Mouse (Mus musculus): ENCODE measurements around the gene Zer1. TPM values are rescaled to one million over a fixed set of nuclear protein-coding genes. Genes with fewer than 3 reads are reported as not detected.

Zer1 gene
- polyA plus RNA-seq, 1 experiment from 2014 or later = 2.6 TPM

DNA sequence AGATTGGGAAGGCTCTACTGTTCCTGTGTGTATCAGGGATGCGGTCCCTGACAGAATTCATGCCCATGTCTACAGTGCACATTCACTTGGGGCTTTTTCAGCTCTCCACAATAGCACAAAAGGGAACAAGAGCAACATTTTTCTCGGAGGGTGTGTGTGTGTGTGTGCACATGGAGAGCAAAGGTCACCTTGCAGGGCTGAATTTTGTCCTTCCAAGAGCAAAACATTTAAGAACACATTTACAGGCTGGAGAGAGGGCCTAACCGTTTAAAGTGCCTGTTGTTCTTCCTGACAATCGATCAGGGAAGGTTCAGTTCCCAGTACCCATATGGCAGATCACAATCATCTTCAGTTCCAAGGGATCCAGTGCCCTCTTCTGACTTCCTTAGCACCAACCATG, 5.8 kb upstream of the Zer1 start:
- Histone ChIP-seq H3K27ac (ENCODE audit: low read depth, low read length) (no peak overlapping the region), H3K9ac (ENCODE audit: low read depth, low read length) (no peak overlapping the region), H3K4me2 (replicated peaks; ENCODE audit: low read depth) (no peak overlapping the region), H3K4me3 (ENCODE audit: low read depth, low read length) (no peak overlapping the region), H3K27me3 (replicated peaks; ENCODE audit: control insufficient read depth, insufficient read depth, low read length) (no peaks in the 10 kb centered on the region), H3K9me3 (ENCODE audit: control insufficient read depth) (no peaks in the 10 kb centered on the region), H3K36me3 (ENCODE audit: control insufficient read depth, insufficient read depth) (no peaks in the 10 kb centered on the region), H3K4me1 (replicated peaks; ENCODE audit: control insufficient read depth, insufficient read depth, low read length) (no peaks in the 10 kb centered on the region)
- 66% methylated on average over 4 of the region's 4 CpGs for WGBS
- no peak for ATAC-seq
- no peak for TF ChIP-seq CTCF (IDR thresholded peaks at IDR 0.05; ENCODE audit: low read depth)

DNA sequence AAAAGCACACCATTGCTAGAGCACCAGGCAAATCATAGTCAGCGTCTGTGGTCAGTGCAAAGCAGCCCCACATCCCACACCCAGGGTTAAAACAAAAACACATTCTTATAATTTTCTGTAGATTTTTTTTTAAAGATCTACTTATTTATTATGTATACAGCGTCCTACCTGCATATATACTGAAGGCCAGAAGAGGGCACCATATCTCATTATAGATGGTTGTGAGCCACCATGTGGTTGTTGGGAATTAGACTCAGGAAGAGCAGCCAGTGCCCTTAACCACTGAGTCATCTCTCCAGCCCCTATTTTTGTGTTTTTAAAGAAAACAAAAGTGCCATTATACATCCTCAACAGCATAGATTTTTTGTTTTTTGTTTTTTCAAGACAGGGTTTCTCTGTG, 4.4 kb upstream of the Zer1 start:
- no peaks in the 10 kb centered on the region for H3K27me3 ChIP-seq (replicated peaks; ENCODE audit: control insufficient read depth, insufficient read depth, low read length)
- no peak for ATAC-seq
- no peaks in the 10 kb centered on the region for H3K36me3 ChIP-seq (ENCODE audit: control insufficient read depth, insufficient read depth)
- H3K4me2 ChIP-seq (replicated peaks; ENCODE audit: low read depth) = no peak overlapping the region
- H3K4me3 ChIP-seq (ENCODE audit: low read depth, low read length) = no peak overlapping the region
- no peaks in the 10 kb centered on the region for H3K9me3 ChIP-seq (ENCODE audit: control insufficient read depth)
- H3K9ac ChIP-seq (ENCODE audit: low read depth, low read length) = no peak overlapping the region
- no peaks in the 10 kb centered on the region for H3K4me1 ChIP-seq (replicated peaks; ENCODE audit: control insufficient read depth, insufficient read depth, low read length)
- no peak overlapping the region for H3K27ac ChIP-seq (ENCODE audit: low read depth, low read length)
- peak; percentile 84 for TF ChIP-seq CTCF (IDR thresholded peaks at IDR 0.05; ENCODE audit: low read depth)
- WGBS = 36% methylated on average over 2 of the region's 2 CpGs

DNA sequence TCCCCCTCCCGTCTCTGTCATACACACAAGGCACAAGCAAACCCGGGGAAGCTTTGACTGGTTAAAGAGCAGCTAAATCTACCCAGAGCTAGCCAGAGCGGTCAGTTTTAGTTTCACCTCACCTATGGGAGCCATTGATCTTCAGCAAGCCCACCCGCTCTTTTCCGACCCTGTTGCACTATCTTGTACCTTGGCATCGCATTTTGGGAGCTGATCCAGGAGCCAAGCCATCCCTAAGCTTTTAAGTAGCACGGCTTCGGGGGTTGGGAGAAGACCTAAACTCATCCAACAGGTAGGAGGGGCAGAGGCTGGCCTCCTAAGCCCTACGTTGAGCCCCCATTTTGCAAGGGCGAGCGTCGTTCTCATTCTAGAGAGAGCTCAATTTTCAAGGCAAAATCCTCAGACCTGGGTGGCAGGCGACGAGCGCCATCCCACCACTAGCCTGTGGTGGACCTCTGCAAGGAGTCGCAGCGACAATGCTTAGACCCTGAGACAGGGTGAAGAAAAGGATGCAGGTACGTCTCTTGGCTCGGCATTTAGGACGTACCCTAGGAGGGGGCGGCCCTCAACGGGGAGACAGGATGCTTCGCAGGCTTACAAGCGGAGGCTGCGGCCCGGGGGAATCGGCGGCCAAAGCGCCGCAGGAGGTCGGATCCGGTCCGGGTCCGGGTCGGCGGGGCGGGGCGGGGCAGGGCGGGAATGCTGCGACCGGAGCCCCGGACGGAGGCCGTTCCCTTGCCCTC, 485 bp downstream of the Zer1 start:
- no peak for TF ChIP-seq CTCF (IDR thresholded peaks at IDR 0.05; ENCODE audit: low read depth)
- H3K9me3 ChIP-seq (ENCODE audit: control insufficient read depth) = no peaks in the 10 kb centered on the region
- H3K27me3 ChIP-seq (replicated peaks; ENCODE audit: control insufficient read depth, insufficient read depth, low read length) = no peaks in the 10 kb centered on the region
- H3K4me1 ChIP-seq (replicated peaks; ENCODE audit: control insufficient read depth, insufficient read depth, low read length) = no peaks in the 10 kb centered on the region
- peak overlapping the region; percentile 85 for H3K4me3 ChIP-seq (ENCODE audit: low read depth, low read length)
- H3K4me2 ChIP-seq (replicated peaks; ENCODE audit: low read depth) = peak overlapping the region; percentile 80
- WGBS = 1% methylated on average over 44 of the region's 44 CpGs
- H3K9ac ChIP-seq (ENCODE audit: low read depth, low read length) = peak overlapping the region; percentile 76
- H3K27ac ChIP-seq (ENCODE audit: low read depth, low read length) = peak overlapping the region; percentile 77
- peaks cover 6% of the 10 kb centered on the region for H3K36me3 ChIP-seq (ENCODE audit: control insufficient read depth, insufficient read depth)
- ATAC-seq = no peak; the same call in 1 of the 2 replicates

DNA sequence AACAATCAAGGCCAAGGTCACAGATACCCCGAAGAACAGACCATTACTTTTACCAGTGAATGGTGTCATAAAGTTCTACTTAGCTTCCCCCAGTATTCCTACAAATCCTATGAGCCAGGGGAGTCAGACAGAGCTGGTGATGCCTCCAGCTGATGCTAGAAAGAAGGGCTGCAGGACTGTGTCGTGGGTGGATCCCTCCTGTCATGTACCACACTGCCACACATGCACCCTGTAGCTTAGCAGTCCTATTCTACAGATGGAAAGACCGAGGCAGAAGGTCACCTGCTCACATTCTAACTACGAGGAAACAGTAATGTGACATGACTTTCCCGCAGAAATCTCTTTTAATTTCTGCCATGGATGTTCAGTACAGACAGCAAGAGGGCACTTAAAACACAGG, 1.6 kb downstream of the Zer1 start:
- no peak overlapping the region for H3K9ac ChIP-seq (ENCODE audit: low read depth, low read length)
- no peak for TF ChIP-seq CTCF (IDR thresholded peaks at IDR 0.05; ENCODE audit: low read depth)
- H3K27me3 ChIP-seq (replicated peaks; ENCODE audit: control insufficient read depth, insufficient read depth, low read length) = no peaks in the 10 kb centered on the region
- WGBS = 80% methylated on average over 5 of the region's 5 CpGs
- H3K4me3 ChIP-seq (ENCODE audit: low read depth, low read length) = no peak overlapping the region
- H3K9me3 ChIP-seq (ENCODE audit: control insufficient read depth) = no peaks in the 10 kb centered on the region
- H3K4me2 ChIP-seq (replicated peaks; ENCODE audit: low read depth) = no peak overlapping the region; the same call in 1 of the 2 replicates
- H3K36me3 ChIP-seq (ENCODE audit: control insufficient read depth, insufficient read depth) = peaks cover 6% of the 10 kb centered on the region
- ATAC-seq = no peak
- no peak overlapping the region for H3K27ac ChIP-seq (ENCODE audit: low read depth, low read length)
- H3K4me1 ChIP-seq (replicated peaks; ENCODE audit: control insufficient read depth, insufficient read depth, low read length) = no peaks in the 10 kb centered on the region

GRCm38 (mm10) chr2:30120269-30120668, 4.1 kb downstream of the Zer1 start:
- Histone ChIP-seq H3K9ac (ENCODE audit: low read depth, low read length) (no peak overlapping the region), H3K4me2 (replicated peaks; ENCODE audit: low read depth) (no peak overlapping the region), H3K27ac (ENCODE audit: low read depth, low read length) (no peak overlapping the region), H3K36me3 (ENCODE audit: control insufficient read depth, insufficient read depth) (peaks cover 6% of the 10 kb centered on the region), H3K4me1 (replicated peaks; ENCODE audit: control insufficient read depth, insufficient read depth, low read length) (no peaks in the 10 kb centered on the region), H3K4me3 (ENCODE audit: low read depth, low read length) (no peak overlapping the region), H3K27me3 (replicated peaks; ENCODE audit: control insufficient read depth, insufficient read depth, low read length) (no peaks in the 10 kb centered on the region), H3K9me3 (ENCODE audit: control insufficient read depth) (no peaks in the 10 kb centered on the region)
- ATAC-seq = no peak
- WGBS = 94% methylated on average over 4 of the region's 4 CpGs
- no peak for TF ChIP-seq CTCF (IDR thresholded peaks at IDR 0.05; ENCODE audit: low read depth)

GRCm38 (mm10) chr2:30119641-30120051, 4.7 kb downstream of the Zer1 start:
- Histone ChIP-seq H3K4me3 (ENCODE audit: low read depth, low read length) (no peak overlapping the region), H3K4me2 (replicated peaks; ENCODE audit: low read depth) (no peak overlapping the region), H3K27ac (ENCODE audit: low read depth, low read length) (no peak overlapping the region), H3K4me1 (replicated peaks; ENCODE audit: control insufficient read depth, insufficient read depth, low read length) (no peaks in the 10 kb centered on the region), H3K27me3 (replicated peaks; ENCODE audit: control insufficient read depth, insufficient read depth, low read length) (no peaks in the 10 kb centered on the region), H3K9me3 (ENCODE audit: control insufficient read depth) (no peaks in the 10 kb centered on the region), H3K36me3 (ENCODE audit: control insufficient read depth, insufficient read depth) (peaks cover 6% of the 10 kb centered on the region), H3K9ac (ENCODE audit: low read depth, low read length) (no peak overlapping the region)
- ATAC-seq = no peak
- TF ChIP-seq CTCF (IDR thresholded peaks at IDR 0.05; ENCODE audit: low read depth) = no peak
- 52% methylated on average over 6 of the region's 6 CpGs for WGBS

Data from intestine, postnatal 0 days (tissue).